ENCODE assay signal across 10 mouse cellular contexts in the genomic region with DNA sequence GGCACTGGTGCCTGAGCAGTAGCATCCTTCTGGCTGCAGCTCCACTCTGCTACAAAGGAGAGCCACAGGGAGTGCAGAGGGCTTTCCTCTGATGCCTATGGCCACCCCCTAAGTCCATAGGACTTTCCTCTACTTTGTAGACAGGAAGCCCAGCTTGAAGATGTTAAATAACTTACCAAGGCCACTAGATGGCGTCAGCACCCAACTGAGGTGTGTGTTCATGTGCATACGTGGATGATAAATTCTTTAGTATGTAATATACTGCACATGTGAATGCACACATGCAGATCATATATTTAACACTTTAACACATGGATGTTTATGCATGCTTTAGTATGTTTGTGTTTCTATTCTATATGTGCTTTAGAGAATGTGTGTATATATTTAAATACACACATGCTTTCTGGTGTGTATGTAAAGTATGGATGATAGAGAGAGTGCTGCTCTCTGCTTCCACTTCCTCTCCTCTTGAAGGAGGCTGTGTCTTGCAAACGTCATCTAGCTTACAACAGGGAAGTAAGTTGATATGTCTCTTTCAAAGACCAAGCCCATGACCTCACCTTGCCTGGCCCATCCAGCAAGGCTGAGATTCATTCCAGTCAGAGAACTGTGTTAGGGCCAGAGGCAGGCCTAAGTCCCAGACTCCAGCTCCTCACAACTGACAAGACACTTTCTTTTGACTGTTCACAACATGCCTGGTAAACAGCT. TPM values are rescaled to one million over a fixed set of nuclear protein-coding genes. Genes with fewer than 3 reads are reported as not detected.
DNase-seq lines count a peak whose midpoint lies in the region; ATAC-seq and TF ChIP-seq lines count a peak whose summit lies in the region.
"Had no signal": no experiment of that assay in that cellular context is flagged by ENCODE, and none has a peak within 500 bp of the region (broad histone marks: within the 10 kb centered on the region; RNA-seq: fewer than 3 reads in every experiment).

No protein-coding gene starts in this region.

- H3K4me3 ChIP-seq in left cerebral cortex, adult 2 months = no peak overlapping the region
- no peak overlapping the region for H3K4me3 ChIP-seq in ES-E14 (ENCODE audit: insufficient read depth in 1 of 2, low read depth in 1 of 2, low read length in 2 of 2, poor library complexity in 1 of 2, severe bottlenecking in 1 of 2)
- H3K4me3 ChIP-seq in intestine, embryonic 15.5 days (replicated peaks) = no peak overlapping the region

- WGBS in intestine, embryonic 15.5 days = 16% methylated on average over 3 of the region's 3 CpGs

- ATAC-seq in neutrophil, adult 5-6 weeks (ENCODE audit: extremely low read depth, insufficient number of reproducible peaks, low FRiP score, poor library complexity, severe bottlenecking) = 0 out of 2 replicates have a peak, but pooled peaks have one; percentile 11
- ATAC-seq in intestine, embryonic 15.5 days = no peak

- H3K9ac ChIP-seq in ES-E14 (ENCODE audit: insufficient read depth, low read depth, low read length, poor library complexity, severe bottlenecking) = no peak overlapping the region
- no peak overlapping the region for H3K9ac ChIP-seq in intestine, embryonic 15.5 days

- intact Hi-C loops in left cerebral cortex, adult 2 months (cut with DNase I) = no loop called here

- in situ Hi-C loops in ES-E14 (cut with MboI; ENCODE audit: low sequenced_read_pairs in 2 of 2, unreplicated experiment in 2 of 2) = no loop called here

- H3K27me3 ChIP-seq in intestine, embryonic 15.5 days (replicated peaks) = no peaks in the 10 kb centered on the region

- TF ChIP-seq CTCF in left cerebral cortex, adult 2 months (IDR thresholded peaks at IDR 0.05) = peak; percentile 75

- H3K4me1 ChIP-seq in ES-E14 (ENCODE audit: control insufficient read depth in 2 of 2, insufficient read depth in 2 of 2, low read length in 2 of 2, poor library complexity in 1 of 2) = no peaks in the 10 kb centered on the region
- peaks cover 4% of the 10 kb centered on the region; the same call in 1 of the 2 replicates for H3K4me1 ChIP-seq in intestine, embryonic 15.5 days (replicated peaks)

- no peak for DNase-seq in left cerebral cortex, adult 2 months (ENCODE audit: extremely low spot score in 1 of 2, low spot score in 2 of 2)
- no peak for DNase-seq in left cerebral cortex, adult 11 months (ENCODE audit: low spot score)
- no peak for DNase-seq in ES-E14 (ENCODE audit: low read depth, low spot score)
- DNase-seq in brain, adult 2 months (ENCODE audit: low read depth, low spot score) = peak; percentile 74
- no peak for DNase-seq in lung, postnatal 4 days
- DNase-seq: cerebellum, adult 9-11 months had no signal

- no peak overlapping the region for H3K4me2 ChIP-seq in intestine, embryonic 15.5 days (replicated peaks)

- no peak overlapping the region for H3K27ac ChIP-seq in left cerebral cortex, adult 2 months
- no peak overlapping the region for H3K27ac ChIP-seq in ES-E14 (ENCODE audit: insufficient read depth, low read depth, low read length, poor library complexity, severe bottlenecking)
- no peak overlapping the region for H3K27ac ChIP-seq in intestine, embryonic 15.5 days
- H3K27ac ChIP-seq: macrophage had no signal

- H3K36me3 ChIP-seq in ES-E14 (ENCODE audit: control insufficient read depth, insufficient read depth, low read length, poor library complexity, severe bottlenecking) = no peaks in the 10 kb centered on the region; the same call in 1 of the 2 replicates
- no peaks in the 10 kb centered on the region for H3K36me3 ChIP-seq in intestine, embryonic 15.5 days

- no peaks in the 10 kb centered on the region for H3K9me3 ChIP-seq in ES-E14 (ENCODE audit: control insufficient read depth, insufficient read depth, low read depth, low read length)
- no peaks in the 10 kb centered on the region for H3K9me3 ChIP-seq in intestine, embryonic 15.5 days

TF ChIP-seq in ES-E14, 5 proteins besides CTCF, POLR2A, EP300 and RAD21:
- TF ChIP-seq ZC3H11A (IDR thresholded peaks at IDR 0.05; ENCODE audit: borderline replicate concordance, low read depth, low read length) (0 out of 2 replicates have a peak, but pooled peaks have one; percentile 40), HCFC1 (IDR thresholded peaks at IDR 0.05; ENCODE audit: borderline replicate concordance, insufficient read depth, low read length) (no peak)

RNA-seq across cellular contexts. Expression of a gene that starts 28.1 kb away (rescaled TPM):
- under 1 TPM in 1 of 2 experiments, not detected in 1; 0.14 TPM for total RNA-seq in left cerebral cortex, adult 2 months (2021)
- 2.1 and 2.5 TPM in 2 replicates for total RNA-seq in ES-E14 (2012; rRNA removed)
- total RNA-seq in neutrophil, adult 5-6 weeks (2017) = 0.12 TPM in 1 of 2 replicates, not detected in the other
- not detected in 2 replicates for polyA plus RNA-seq in intestine, embryonic 15.5 days (2015; fragmentation: Nextera tagmentation; extraction: Ambion mirVana)
- total RNA-seq: gastrocnemius, postnatal 4 days had no signal
- polyA plus RNA-seq: macrophage had no signal
